Mouse (Mus musculus) MEL (cell line): ENCODE measurements at regions not wholly inside any gene's neighbourhood (a gene's known extent, or its start where the extent isn't known, plus 50 kb on each side); places are given as distances from the start of the nearest gene placed in this dataset.
A peak's percentile ranks its signal among the peaks of the same experiment; 100 is the strongest.

Experiments used
- DNase-seq: peaks from one replicate; pipeline ENCODE4 v3.0.0; 2011; ENCODE audit warnings: low read depth, low spot score
- H3K27ac ChIP-seq: 2 replicates; pipeline ENCODE4 v1.5.1; 2012; ENCODE audit warnings: low read depth, mild to moderate bottlenecking, control low read depth, low read length, moderate library complexity; ENCODE audit not compliant: control insufficient read depth
- H3K27me3 ChIP-seq, 2 experiments: fragments of 150-350 bp in 1 of 2; sonication (generic) in 1 of 2; 2 replicates each; pipeline ENCODE4 v1.6.1; 2012; ENCODE audit warnings: low read length in 2 of 2, mild to moderate bottlenecking in 2 of 2, improper control_type of control experiment in 1 of 2, moderate library complexity in 1 of 2; ENCODE audit not compliant: insufficient read depth in 2 of 2, control insufficient read depth in 1 of 2
- H3K36me3 ChIP-seq, 2 experiments: 2 replicates each; pipeline ENCODE4 v1.6.1; 2012 to 2014; ENCODE audit warnings: low read length in 2 of 2, improper control_type of control experiment in 1 of 2, inconsistent platforms in 1 of 2, mild to moderate bottlenecking in 1 of 2; ENCODE audit not compliant: insufficient read depth in 2 of 2, control insufficient read depth in 1 of 2
- H3K4me1 ChIP-seq, 2 experiments: fragments of 150-350 bp in 1 of 2; sonication (generic) in 1 of 2; 2 replicates each; pipeline ENCODE4 v1.6.1; 2012; ENCODE audit warnings: low read length in 2 of 2, improper control_type of control experiment in 1 of 2, mild to moderate bottlenecking in 1 of 2; ENCODE audit not compliant: insufficient read depth in 2 of 2, control insufficient read depth in 1 of 2
- H3K4me3 ChIP-seq, 2 experiments: fragments of 150-350 bp in 1 of 2; sonication (generic) in 1 of 2; 2 replicates each; pipeline ENCODE4 v1.5.1; 2012; ENCODE audit warnings: low read depth in 2 of 2, low read length in 2 of 2, mild to moderate bottlenecking in 2 of 2, moderate library complexity in 2 of 2, control low read depth in 1 of 2, improper control_type of control experiment in 1 of 2; ENCODE audit not compliant: control insufficient read depth in 1 of 2, insufficient read depth in 1 of 2
- H3K79me2 ChIP-seq: 2 replicates; pipeline ENCODE4 v1.6.1; 2012; ENCODE audit warnings: mild to moderate bottlenecking, low read length, moderate library complexity; ENCODE audit not compliant: control insufficient read depth, poor library complexity, insufficient read depth
- H3K9ac ChIP-seq: 2 replicates; pipeline ENCODE4 v1.6.1; 2012; ENCODE audit warnings: low read depth, mild to moderate bottlenecking, control low read depth, low read length, moderate library complexity; ENCODE audit not compliant: control insufficient read depth, poor library complexity, severe bottlenecking
- H3K9me3 ChIP-seq: fragments of 150-350 bp; sonication (generic); replicated peaks from 2 replicates; pipeline ENCODE4 v1.6.1; 2012; ENCODE audit warnings: mild to moderate bottlenecking, low read length, improper control_type of control experiment, moderate library complexity; ENCODE audit not compliant: insufficient read depth
- BHLHE40 ChIP-seq: IDR thresholded peaks from 2 replicates; pipeline ENCODE4 v1.6.1; 2012; ENCODE audit warnings: low read depth, mild to moderate bottlenecking, inconsistent platforms, low read length, improper control_type of control experiment, borderline replicate concordance
- CHD1 ChIP-seq: IDR thresholded peaks from 2 replicates; pipeline ENCODE4 v1.6.1; 2012; ENCODE audit warnings: low read depth, mild to moderate bottlenecking, inconsistent platforms, low read length, improper control_type of control experiment
- CHD2 ChIP-seq: IDR thresholded peaks from 2 replicates; pipeline ENCODE4 v1.6.1; 2011; ENCODE audit warnings: low read length, improper control_type of control experiment
- CTCF ChIP-seq, 3 experiments: IDR thresholded peaks in 2 of 3; conservative IDR thresholded peaks in 1 of 3; 2 replicates each; pipeline ENCODE4 v1.5.1; 2011 to 2012; ENCODE audit warnings: low read length in 3 of 3, low read depth in 2 of 3, mild to moderate bottlenecking in 2 of 3, improper control_type of control experiment in 1 of 3, inconsistent platforms in 1 of 3, mixed read lengths in 1 of 3, moderate library complexity in 1 of 3; ENCODE audit not compliant: control insufficient read depth in 1 of 3, insufficient read depth in 1 of 3, poor library complexity in 1 of 3, severe bottlenecking in 1 of 3
- E2F4 ChIP-seq: IDR thresholded peaks from 2 replicates; pipeline ENCODE4 v1.6.1; 2011; ENCODE audit warnings: low read depth, low read length, improper control_type of control experiment, borderline replicate concordance
- ELF1 ChIP-seq: IDR thresholded peaks from 2 replicates; pipeline ENCODE4 v1.6.1; 2014; ENCODE audit warnings: low read depth, mild to moderate bottlenecking, inconsistent platforms, low read length, improper control_type of control experiment, moderate library complexity
- ETS1 ChIP-seq: IDR thresholded peaks from 2 replicates; pipeline ENCODE4 v1.6.1; 2012; ENCODE audit warnings: low read depth, mild to moderate bottlenecking, inconsistent platforms, low read length, improper control_type of control experiment, moderate library complexity
- HCFC1 ChIP-seq: IDR thresholded peaks from 2 replicates; pipeline ENCODE4 v1.6.1; 2012; ENCODE audit warnings: low read depth, mild to moderate bottlenecking, inconsistent platforms, low read length, improper control_type of control experiment, moderate library complexity
- JUND ChIP-seq: IDR thresholded peaks from 2 replicates; pipeline ENCODE4 v1.6.1; 2011; ENCODE audit warnings: low read depth, mild to moderate bottlenecking, improper control_type of control experiment, low read length
- MAX ChIP-seq: IDR thresholded peaks from 2 replicates; pipeline ENCODE4 v1.6.1; 2011; ENCODE audit warnings: low read length, improper control_type of control experiment
- MEF2A ChIP-seq: IDR thresholded peaks from 2 replicates; pipeline ENCODE4 v1.6.1; 2014; ENCODE audit warnings: low read depth, mild to moderate bottlenecking, inconsistent platforms, low read length, improper control_type of control experiment; ENCODE audit not compliant: poor library complexity, insufficient replicate concordance, severe bottlenecking; ENCODE audit errors: extremely low read depth
- NELFE ChIP-seq: IDR thresholded peaks from 2 replicates; pipeline ENCODE4 v1.6.1; 2011; ENCODE audit warnings: low read depth, low read length, improper control_type of control experiment
- POLR2A ChIP-seq, 2 experiments: IDR thresholded peaks; 2 replicates each; pipeline ENCODE4 v1.6.1; 2011 to 2012; ENCODE audit warnings: low read length in 2 of 2, mild to moderate bottlenecking in 2 of 2, control low read depth in 1 of 2, improper control_type of control experiment in 1 of 2, low read depth in 1 of 2, moderate library complexity in 1 of 2; ENCODE audit not compliant: control insufficient read depth in 1 of 2, insufficient read depth in 1 of 2, poor library complexity in 1 of 2
- POLR2AphosphoS2 ChIP-seq: IDR thresholded peaks from 2 replicates; pipeline ENCODE4 v1.6.1; 2011; ENCODE audit warnings: low read length, improper control_type of control experiment
- RAD21 ChIP-seq: IDR thresholded peaks from 2 replicates; pipeline ENCODE4 v1.6.1; 2011; ENCODE audit warnings: mild to moderate bottlenecking, low read depth, low read length, improper control_type of control experiment
- SIN3A ChIP-seq: IDR thresholded peaks from 2 replicates; pipeline ENCODE4 v1.6.1; 2012; ENCODE audit warnings: low read length, improper control_type of control experiment, inconsistent platforms
- SMC3 ChIP-seq: IDR thresholded peaks from 2 replicates; pipeline ENCODE4 v1.6.1; 2011; ENCODE audit warnings: low read depth, low read length, improper control_type of control experiment
- TAL1 ChIP-seq: IDR thresholded peaks from 2 replicates; pipeline ENCODE4 v1.6.1; 2012; ENCODE audit warnings: mild to moderate bottlenecking, inconsistent platforms, low read length, moderate library complexity, mixed read lengths
- TCF12 ChIP-seq: IDR thresholded peaks from 2 replicates; pipeline ENCODE4 v1.6.1; 2014; ENCODE audit warnings: low read depth, mild to moderate bottlenecking, inconsistent platforms, low read length, improper control_type of control experiment, moderate library complexity
- UBTF ChIP-seq: IDR thresholded peaks from 2 replicates; pipeline ENCODE4 v1.6.1; 2012; ENCODE audit warnings: low read depth, mild to moderate bottlenecking, inconsistent platforms, low read length, improper control_type of control experiment, moderate library complexity, borderline replicate concordance; ENCODE audit not compliant: insufficient read depth
- USF1 ChIP-seq: IDR thresholded peaks from 2 replicates; pipeline ENCODE4 v1.6.1; 2014; ENCODE audit warnings: low read depth, mild to moderate bottlenecking, inconsistent platforms, low read length, improper control_type of control experiment, moderate library complexity
- USF2 ChIP-seq, 2 experiments: IDR thresholded peaks; 2 replicates each; pipeline ENCODE4 v1.6.1; 2011 to 2012; ENCODE audit warnings: improper control_type of control experiment in 2 of 2, low read length in 2 of 2, borderline replicate concordance in 1 of 2, inconsistent platforms in 1 of 2, low read depth in 1 of 2, mild to moderate bottlenecking in 1 of 2; ENCODE audit not compliant: insufficient read depth in 1 of 2
- ZKSCAN1 ChIP-seq: IDR thresholded peaks from 2 replicates; pipeline ENCODE4 v1.6.1; 2012; ENCODE audit warnings: low read depth, mild to moderate bottlenecking, inconsistent platforms, low read length, improper control_type of control experiment, moderate library complexity
- ZMIZ1 ChIP-seq: IDR thresholded peaks from 2 replicates; pipeline ENCODE4 v1.6.1; 2012; ENCODE audit warnings: low read depth, mild to moderate bottlenecking, inconsistent platforms, low read length, improper control_type of control experiment, moderate library complexity
- ZNF384 ChIP-seq: IDR thresholded peaks from 2 replicates; pipeline ENCODE4 v1.6.1; 2012; ENCODE audit warnings: low read depth, mild to moderate bottlenecking, inconsistent platforms, low read length, improper control_type of control experiment

- Histone ChIP-seq H3K27ac (no peak overlapping the region), H3K9ac (no peak overlapping the region), H3K9me3 (no peaks in the 10 kb centered on the region), H3K36me3 (no peaks in the 10 kb centered on the region), H3K4me1 (no peaks in the 10 kb centered on the region), H3K27me3 (no peaks in the 10 kb centered on the region; a peak in 1 of 4 replicates), H3K79me2 (no peaks in the 10 kb centered on the region), H3K4me3 (no peak overlapping the region)
- TF ChIP-seq MEF2A (no peak), HCFC1 (no peak), ETS1 (no peak), TAL1 (no peak), SMC3 (no peak), SIN3A (no peak), NELFE (no peak), JUND (no peak), ZNF384 (no peak), ZMIZ1 (no peak)
- DNase-seq, result no peak
Measured at GRCm38 (mm10) chr13:44582767-44583085, 146.5 kb upstream of the Jarid2 start.

- Histone ChIP-seq H3K4me3 (no peak overlapping the region), H3K27me3 (peaks cover 0 to 1% of the 10 kb centered on the region in 2 experiments; a peak in 1 of 4 replicates), H3K36me3 (no peaks in the 10 kb centered on the region), H3K79me2 (no peaks in the 10 kb centered on the region), H3K9ac (no peak overlapping the region), H3K27ac (no peak overlapping the region), H3K4me1 (no peaks in the 10 kb centered on the region), H3K9me3 (no peaks in the 10 kb centered on the region)
- TF ChIP-seq ELF1 (no peak), ZNF384 (0 out of 2 replicates have a peak, but pooled peaks have one; percentile 48), TAL1 (no peak)
- DNase-seq, result no peak
Measured at GRCm38 (mm10) chr13:44583614-44584013, 145.7 kb upstream of the Jarid2 start.

DNA sequence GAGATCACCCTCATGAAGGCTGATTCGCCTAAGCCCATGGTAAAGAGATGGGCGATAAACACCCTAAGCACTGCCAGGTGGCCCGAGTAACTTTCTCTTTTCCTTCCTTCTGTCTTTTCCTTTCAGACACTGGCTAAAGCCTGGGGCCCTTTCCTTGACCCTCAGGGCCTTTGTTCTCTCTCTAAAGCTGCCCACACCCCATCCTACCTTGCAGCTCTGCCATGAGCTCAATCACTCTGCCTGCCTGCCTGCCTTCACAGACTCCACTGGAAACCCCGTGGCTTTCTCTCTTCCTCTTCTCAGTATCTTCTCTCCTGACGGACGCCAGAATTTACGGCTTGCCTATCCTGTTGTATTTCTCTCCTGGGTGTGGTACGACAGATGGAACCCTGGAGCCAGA is 145.1 kb upstream of the Jarid2 start:
- Histone ChIP-seq H3K27ac (no peak overlapping the region), H3K4me1 (no peaks in the 10 kb centered on the region), H3K36me3 (no peaks in the 10 kb centered on the region), H3K27me3 (peaks cover 0 to 1% of the 10 kb centered on the region in 2 experiments; a peak in 1 of 4 replicates), H3K4me3 (no peak overlapping the region), H3K9ac (no peak overlapping the region), H3K79me2 (no peaks in the 10 kb centered on the region), H3K9me3 (no peaks in the 10 kb centered on the region)
- DNase-seq, result no peak
- TF ChIP-seq SIN3A, result no peak
- TF ChIP-seq CHD1, result no peak
- no peak for TF ChIP-seq E2F4
- TF ChIP-seq RAD21, result no peak
- no peak for TF ChIP-seq USF1
- no peak for TF ChIP-seq ELF1
- no peak for TF ChIP-seq CTCF (IDR thresholded peaks at IDR 0.05 in 2 of 3, conservative IDR thresholded peaks at IDR 0.05 in 1 of 3; ENCODE audit: control insufficient read depth in 1 of 3, insufficient read depth in 1 of 3, low read depth in 2 of 3, low read length in 3 of 3, poor library complexity in 1 of 3, severe bottlenecking in 1 of 3)
- TF ChIP-seq HCFC1, result no peak
- TF ChIP-seq NELFE, result no peak
- TF ChIP-seq ETS1, result no peak
- no peak for TF ChIP-seq ZKSCAN1
- no peak for TF ChIP-seq USF2 (IDR thresholded peaks at IDR 0.05; ENCODE audit: borderline replicate concordance in 1 of 2, insufficient read depth in 1 of 2, low read depth in 1 of 2, low read length in 2 of 2)
- TF ChIP-seq CHD2, result no peak
- TF ChIP-seq ZNF384, result no peak
- no peak for TF ChIP-seq BHLHE40
- TF ChIP-seq POLR2AphosphoS2, result no peak
- no peak for TF ChIP-seq UBTF
- no peak for TF ChIP-seq POLR2A (IDR thresholded peaks at IDR 0.05; ENCODE audit: control insufficient read depth in 1 of 2, insufficient read depth in 1 of 2, low read depth in 1 of 2, low read length in 2 of 2, poor library complexity in 1 of 2)
- no peak for TF ChIP-seq TCF12
- TF ChIP-seq MAX, result no peak
